Mouse (Mus musculus): ENCODE data around the gene Arfgap1.

DNA sequence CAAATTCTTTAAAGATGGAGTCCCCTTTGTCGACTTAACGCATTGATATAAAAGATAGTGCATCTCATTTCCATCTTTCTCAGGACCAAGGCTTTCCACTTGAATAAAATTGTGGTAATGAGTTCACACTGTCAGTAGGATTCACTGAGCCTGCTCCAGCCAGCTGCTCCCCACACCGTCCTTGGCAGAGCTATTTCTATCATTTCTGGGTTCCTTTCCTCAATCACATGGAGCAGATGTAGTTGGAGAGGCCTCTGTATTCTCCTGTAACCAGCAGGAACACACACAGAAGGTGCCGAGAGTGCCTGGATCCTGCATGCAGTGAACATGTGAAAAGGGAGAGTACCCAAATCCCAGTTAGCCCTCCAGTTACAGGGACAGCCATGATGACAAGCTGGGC, 23.3 kb downstream of the Arfgap1 start:
- no peak for TF ChIP-seq CTCF (IDR thresholded peaks at IDR 0.05; ENCODE audit: insufficient read depth, low read length)
- TF ChIP-seq POLR2A (IDR thresholded peaks at IDR 0.05; ENCODE audit: borderline replicate concordance, extremely low read depth, low read depth, low read length): no peak
